ENCODE assay signal across 11 mouse cellular contexts in the genomic region with DNA sequence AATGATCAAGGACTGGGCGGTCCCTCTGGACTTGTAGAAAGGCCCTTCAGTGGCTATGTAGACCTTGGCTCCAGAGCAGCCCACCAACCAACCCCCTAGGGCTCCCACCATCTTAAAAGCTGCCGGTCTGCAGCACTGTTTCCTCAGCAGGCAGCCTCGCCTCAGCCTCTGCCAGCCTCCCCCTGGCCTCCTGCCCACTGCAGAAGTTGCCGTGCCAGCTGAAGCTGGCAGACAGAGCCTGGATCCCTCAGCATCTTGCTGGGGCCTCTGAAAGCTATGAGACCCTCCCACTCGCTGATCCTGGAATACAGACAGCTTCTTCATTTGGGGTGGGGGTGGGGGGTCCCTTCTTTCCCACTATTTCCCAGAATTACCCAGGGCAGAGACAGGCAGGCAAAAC. TPM values are rescaled to one million over a fixed set of nuclear protein-coding genes. Genes with fewer than 3 reads are reported as not detected.
DNase-seq lines count a peak whose midpoint lies in the region; ATAC-seq and TF ChIP-seq lines count a peak whose summit lies in the region.
"Had no signal": no experiment of that assay in that cellular context is flagged by ENCODE, and none has a peak within 500 bp of the region (broad histone marks: within the 10 kb centered on the region; RNA-seq: fewer than 3 reads in every experiment).

No protein-coding gene starts in this region.

- intact Hi-C loops in heart, postnatal 25 days (cut with DNase I), result no loop called here

- peak; percentile 87 for DNase-seq in cerebellum, adult 11-12 months
- DNase-seq in frontal cortex, postnatal 36 days (ENCODE audit: low spot score in 2 of 2), result peak; percentile 63 to 77
- no peak for DNase-seq in kidney, adult 2 months
- no peak for DNase-seq in heart, postnatal 25 days (ENCODE audit: low spot score)
- no peak for DNase-seq in heart, adult 8-10 months (ENCODE audit: low spot score)
- DNase-seq: gastrocnemius, postnatal 25 days; thymus, adult 18-20 months had no signal

- no peak for TF ChIP-seq POLR2A in kidney, adult 2 months (IDR thresholded peaks at IDR 0.05; ENCODE audit: low read depth, low read length)

- 71% methylated on average over 5 of the region's 5 CpGs for WGBS in hindbrain, embryonic 13.5 days
- 73% methylated on average over 5 of the region's 5 CpGs for WGBS in hindbrain, embryonic 12.5 days
- WGBS in neural tube, embryonic 15.5 days, result 52% methylated on average over 5 of the region's 5 CpGs
- WGBS in kidney, adult 2 months, result 63% methylated on average over 5 of the region's 5 CpGs

- H3K4me3 ChIP-seq in hindbrain, embryonic 13.5 days, result no peak overlapping the region
- H3K4me3 ChIP-seq in hindbrain, embryonic 12.5 days, result no peak overlapping the region
- H3K4me3 ChIP-seq in neural tube, embryonic 15.5 days (replicated peaks), result no peak overlapping the region
- no peak overlapping the region for H3K4me3 ChIP-seq in kidney, adult 2 months (ENCODE audit: insufficient read depth, low read depth, low read length)
- H3K4me3 ChIP-seq: liver, embryonic 15.5 days had no signal

- H3K4me2 ChIP-seq in hindbrain, embryonic 13.5 days, result no peak overlapping the region
- no peak overlapping the region for H3K4me2 ChIP-seq in hindbrain, embryonic 12.5 days (replicated peaks)
- H3K4me2 ChIP-seq in neural tube, embryonic 15.5 days, result no peak overlapping the region
- H3K4me2 ChIP-seq: liver, embryonic 15.5 days had no signal

- H3K9me3 ChIP-seq in hindbrain, embryonic 13.5 days, result no peaks in the 10 kb centered on the region
- no peaks in the 10 kb centered on the region for H3K9me3 ChIP-seq in hindbrain, embryonic 12.5 days (replicated peaks)
- H3K9me3 ChIP-seq in neural tube, embryonic 15.5 days (replicated peaks), result no peaks in the 10 kb centered on the region
- H3K9me3 ChIP-seq: liver, embryonic 15.5 days had no signal

- H3K27me3 ChIP-seq in hindbrain, embryonic 13.5 days, result no peaks in the 10 kb centered on the region
- H3K27me3 ChIP-seq in hindbrain, embryonic 12.5 days, result no peaks in the 10 kb centered on the region
- H3K27me3 ChIP-seq in neural tube, embryonic 15.5 days (replicated peaks), result no peaks in the 10 kb centered on the region
- no peaks in the 10 kb centered on the region for H3K27me3 ChIP-seq in kidney, adult 2 months (replicated peaks; ENCODE audit: control insufficient read depth, insufficient read depth, low read length)
- H3K27me3 ChIP-seq: liver, embryonic 15.5 days had no signal

- peaks cover 26% of the 10 kb centered on the region for H3K36me3 ChIP-seq in hindbrain, embryonic 13.5 days
- 0 out of 2 replicates have a peak, but pooled peaks cover 5% of the 10 kb centered on the region for H3K36me3 ChIP-seq in hindbrain, embryonic 12.5 days
- H3K36me3 ChIP-seq in neural tube, embryonic 15.5 days, result 0 out of 2 replicates have a peak, but pooled peaks cover 4% of the 10 kb centered on the region
- H3K36me3 ChIP-seq in kidney, adult 2 months (ENCODE audit: control insufficient read depth, insufficient read depth, low read length), result no peaks in the 10 kb centered on the region
- H3K36me3 ChIP-seq: liver, embryonic 15.5 days had no signal

- no peak for ATAC-seq in hindbrain, embryonic 13.5 days (ENCODE audit: low FRiP score)
- no peak for ATAC-seq in hindbrain, embryonic 12.5 days (ENCODE audit: low FRiP score)
- ATAC-seq in neural tube, embryonic 15.5 days (ENCODE audit: low FRiP score), result no peak

- H3K27ac ChIP-seq in hindbrain, embryonic 13.5 days, result 0 out of 2 replicates have a peak overlapping the region, but pooled peaks have one; percentile 30
- H3K27ac ChIP-seq in hindbrain, embryonic 12.5 days, result no peak overlapping the region
- peak overlapping the region; percentile 28; the same call in 1 of the 2 replicates for H3K27ac ChIP-seq in neural tube, embryonic 15.5 days (replicated peaks)
- H3K27ac ChIP-seq in kidney, adult 2 months (ENCODE audit: insufficient read depth, low read depth, low read length), result no peak overlapping the region
- H3K27ac ChIP-seq: liver, embryonic 15.5 days had no signal

- no peak overlapping the region for H3K9ac ChIP-seq in hindbrain, embryonic 13.5 days
- H3K9ac ChIP-seq in hindbrain, embryonic 12.5 days, result no peak overlapping the region
- no peak overlapping the region for H3K9ac ChIP-seq in neural tube, embryonic 15.5 days (replicated peaks)
- H3K9ac ChIP-seq: liver, embryonic 15.5 days had no signal

- no peak for TF ChIP-seq CTCF in kidney, adult 2 months (conservative IDR thresholded peaks at IDR 0.05; ENCODE audit: insufficient read depth, insufficient read length, low read depth, low read length)

- H3K4me1 ChIP-seq in hindbrain, embryonic 13.5 days (replicated peaks), result peaks cover 42% of the 10 kb centered on the region
- H3K4me1 ChIP-seq in hindbrain, embryonic 12.5 days, result peaks cover 11% of the 10 kb centered on the region
- H3K4me1 ChIP-seq in neural tube, embryonic 15.5 days, result peaks cover 28% of the 10 kb centered on the region
- H3K4me1 ChIP-seq in kidney, adult 2 months (ENCODE audit: control insufficient read depth, insufficient read depth, low read length), result no peaks in the 10 kb centered on the region
- H3K4me1 ChIP-seq: liver, embryonic 15.5 days had no signal

RNA-seq across cellular contexts. Expression of a gene that starts 6.3 kb away (rescaled TPM):
- 88.0 and 90.6 TPM in 2 replicates for polyA plus RNA-seq in hindbrain, embryonic 13.5 days (2015; fragmentation: Nextera tagmentation; extraction: Ambion mirVana)
- 63.6 and 63.8 TPM in 2 replicates for polyA plus RNA-seq in hindbrain, embryonic 12.5 days (2016; fragmentation: Nextera tagmentation; extraction: Ambion mirVana)
- 65.5 and 87.3 TPM in 2 replicates for polyA plus RNA-seq in neural tube, embryonic 15.5 days (2015; fragmentation: Nextera tagmentation; extraction: Ambion mirVana)
- polyA plus RNA-seq in kidney, adult 2 months (2012; rRNA removed), result 0.03 and 0.16 TPM in 2 replicates
- not detected for total RNA-seq in heart, postnatal 25 days (2021)
- not detected for total RNA-seq in heart, adult 8-10 months (2022)

RNA-seq across cellular contexts. Expression of a gene that starts 34.7 kb away (rescaled TPM):
- polyA plus RNA-seq in hindbrain, embryonic 13.5 days (2015; fragmentation: Nextera tagmentation; extraction: Ambion mirVana), result 593 and 594 TPM in 2 replicates
- polyA plus RNA-seq in hindbrain, embryonic 12.5 days (2016; fragmentation: Nextera tagmentation; extraction: Ambion mirVana), result 530 and 539 TPM in 2 replicates
- 658 and 665 TPM in 2 replicates for polyA plus RNA-seq in neural tube, embryonic 15.5 days (2015; fragmentation: Nextera tagmentation; extraction: Ambion mirVana)
- polyA plus RNA-seq in kidney, adult 2 months (2012; rRNA removed), result 1,141 and 1,152 TPM in 2 replicates
- 1,000 to 10,000 TPM; 1,992 to 2,010 TPM for total RNA-seq in heart, postnatal 25 days (2021)
- total RNA-seq in heart, adult 8-10 months (2022), result 1,000 to 10,000 TPM; 1,906 to 1,974 (median 1,950) TPM

RNA-seq across cellular contexts. Expression of a gene that starts 34.8 kb away (rescaled TPM):
- polyA plus RNA-seq in hindbrain, embryonic 13.5 days (2015; fragmentation: Nextera tagmentation; extraction: Ambion mirVana), result 0.25 and 0.65 TPM in 2 replicates
- polyA plus RNA-seq in hindbrain, embryonic 12.5 days (2016; fragmentation: Nextera tagmentation; extraction: Ambion mirVana), result 0.68 TPM in 1 of 2 replicates, not detected in the other
- 0.36 and 0.88 TPM in 2 replicates for polyA plus RNA-seq in neural tube, embryonic 15.5 days (2015; fragmentation: Nextera tagmentation; extraction: Ambion mirVana)
- 0.38 and 0.67 TPM in 2 replicates for polyA plus RNA-seq in kidney, adult 2 months (2012; rRNA removed)
- not detected for total RNA-seq in heart, postnatal 25 days (2021)
- not detected for total RNA-seq in heart, adult 8-10 months (2022)
- total RNA-seq: gastrocnemius, postnatal 25 days had no signal
- polyA plus RNA-seq: liver, embryonic 15.5 days had no signal

Comparison
In these comparisons a context has a peak if more than half of its experiments do, and no peak if none do; other contexts are left out.
1. H3K27ac ChIP-seq: peak in hindbrain, embryonic 13.5 days (single experiment) and neural tube, embryonic 15.5 days (single experiment); none in hindbrain, embryonic 12.5 days (single experiment) and kidney, adult 2 months (single experiment).
2. DNase-seq: peak in cerebellum, adult 11-12 months (single experiment) and frontal cortex, postnatal 36 days (2 of 2); none in kidney, adult 2 months (single experiment), heart, postnatal 25 days (single experiment) and heart, adult 8-10 months (single experiment).
3. RNA of a gene that starts 6.3 kb away (polyA plus RNA-seq): 88.0 to 90.6 TPM in hindbrain, embryonic 13.5 days, 65.5 to 87.3 TPM in neural tube, embryonic 15.5 days and 63.6 to 63.8 TPM in hindbrain, embryonic 12.5 days; 0.03 to 0.16 TPM in kidney, adult 2 months; every median in the first group is over 10 times any median in the second.